Comparison of ENCODE assay signal across 10 mouse cellular contexts in genomic region chr1:134636684-134637083, GRCm38 (mm10). TPM values are rescaled to one million over a fixed set of nuclear protein-coding genes. Genes with fewer than 3 reads are reported as not detected.
DNase-seq lines count a peak whose midpoint lies in the region; ATAC-seq and TF ChIP-seq lines count a peak whose summit lies in the region.
"Had no signal": no experiment of that assay in that cellular context is flagged by ENCODE, and none has a peak within 500 bp of the region (broad histone marks: within the 10 kb centered on the region; RNA-seq: fewer than 3 reads in every experiment).

No protein-coding gene starts in this region.

- no peaks in the 10 kb centered on the region for H3K27me3 ChIP-seq in Patski
- no peaks in the 10 kb centered on the region for H3K27me3 ChIP-seq in forebrain, postnatal 0 days (ENCODE audit: insufficient read depth, low read length)
- H3K27me3 ChIP-seq in stomach, postnatal 0 days (ENCODE audit: control insufficient read depth, insufficient read depth, low read length): no peaks in the 10 kb centered on the region
- peaks cover 11% of the 10 kb centered on the region; the same call in 1 of the 2 replicates for H3K27me3 ChIP-seq in heart, embryonic 10.5 days (ENCODE audit: insufficient read depth, poor library complexity, severe bottlenecking)

- peak; percentile 65 for TF ChIP-seq CTCF in Patski (IDR thresholded peaks at IDR 0.05)
- peak; percentile 70 for TF ChIP-seq CTCF in forebrain, postnatal 0 days (IDR thresholded peaks at IDR 0.05; ENCODE audit: low read depth)
- peak; percentile 74 for TF ChIP-seq CTCF in stomach, postnatal 0 days (IDR thresholded peaks at IDR 0.05; ENCODE audit: low read depth)

- CTCF ChIA-PET in Patski (lab: Charles Lee): interaction anchor here (1.0 to 1.6 kb wide), 3 partner anchors 14 to 218 kb away, joined by 3 to 4 read pairs (median 4); no protein-coding TSS in a partner anchor

- peaks cover 21% of the 10 kb centered on the region for H3K36me3 ChIP-seq in forebrain, postnatal 0 days (ENCODE audit: insufficient read depth)
- peaks cover under 1% of the 10 kb centered on the region; the same call in 1 of the 2 replicates for H3K36me3 ChIP-seq in stomach, postnatal 0 days (ENCODE audit: control insufficient read depth, insufficient read depth, low read length)
- H3K36me3 ChIP-seq in heart, embryonic 10.5 days: peaks cover 23% of the 10 kb centered on the region

- in situ Hi-C loops in Patski (cut with MboI; ENCODE audit: low pct_unique_long_range_greater_than_20kb): no loop called here

- POLR2A ChIA-PET in Patski (lab: Charles Lee): no interaction called here

- no peak overlapping the region for H3K4me2 ChIP-seq in forebrain, postnatal 0 days (ENCODE audit: low read depth)
- H3K4me2 ChIP-seq in stomach, postnatal 0 days (replicated peaks; ENCODE audit: low read depth): no peak overlapping the region

- H3K9me3 ChIP-seq in forebrain, postnatal 0 days (ENCODE audit: low read length): no peaks in the 10 kb centered on the region
- H3K9me3 ChIP-seq in stomach, postnatal 0 days (ENCODE audit: control insufficient read depth, low read length): no peaks in the 10 kb centered on the region
- no peaks in the 10 kb centered on the region for H3K9me3 ChIP-seq in heart, embryonic 10.5 days

- H3K9ac ChIP-seq in forebrain, postnatal 0 days: no peak overlapping the region
- H3K9ac ChIP-seq in stomach, postnatal 0 days (ENCODE audit: low read length): no peak overlapping the region

- H3K4me3 ChIP-seq in forebrain, postnatal 0 days (ENCODE audit: low read depth, low read length): no peak overlapping the region
- H3K4me3 ChIP-seq in stomach, postnatal 0 days (ENCODE audit: low read depth, low read length): no peak overlapping the region
- no peak overlapping the region for H3K4me3 ChIP-seq in heart, embryonic 10.5 days

- intact Hi-C loops in heart, postnatal 10 days (cut with DNase I): loop anchor here (5.0 kb wide), 2 partner anchors 91 to 326 kb away; partner anchors contain the start of gene Ube2t

- no peak overlapping the region for H3K27ac ChIP-seq in forebrain, postnatal 0 days (ENCODE audit: low read depth, low read length)
- H3K27ac ChIP-seq in stomach, postnatal 0 days (replicated peaks): no peak overlapping the region
- H3K27ac ChIP-seq in heart, embryonic 10.5 days: no peak overlapping the region
- H3K27ac ChIP-seq: macrophage had no signal

- no peak for ATAC-seq in Patski
- peak; percentile 60 for ATAC-seq in forebrain, postnatal 0 days
- ATAC-seq in stomach, postnatal 0 days (ENCODE audit: low FRiP score, low TSS enrichment): peak; percentile 33; the same call in 1 of the 2 replicates

- 0 out of 2 replicates have a peak, but pooled peaks cover 5% of the 10 kb centered on the region for H3K4me1 ChIP-seq in forebrain, postnatal 0 days (ENCODE audit: insufficient read depth)
- no peaks in the 10 kb centered on the region for H3K4me1 ChIP-seq in stomach, postnatal 0 days (replicated peaks; ENCODE audit: control insufficient read depth, insufficient read depth)
- no peaks in the 10 kb centered on the region for H3K4me1 ChIP-seq in heart, embryonic 10.5 days

- 4% methylated on average over 3 of the region's 3 CpGs for WGBS in forebrain, postnatal 0 days
- WGBS in stomach, postnatal 0 days: 8% methylated on average over 3 of the region's 3 CpGs
- 8% methylated on average over 3 of the region's 3 CpGs for WGBS in heart, embryonic 10.5 days

- peak; percentile 21 to 56 for DNase-seq in heart, postnatal 10 days
- DNase-seq in heart, adult 8-10 months (ENCODE audit: low spot score): no peak
- DNase-seq in 416B (ENCODE audit: low read depth) (peak; percentile 55), Patski (ENCODE audit: low read depth, low spot score) (no peak)
- peak; percentile 59 for DNase-seq in forebrain, postnatal 0 days
- DNase-seq in lung, postnatal 14 days: peak; percentile 37
- peak; percentile 45 for DNase-seq in stomach, postnatal 0 days (ENCODE audit: low spot score)
- no peak for DNase-seq in heart, embryonic 10.5 days (ENCODE audit: low spot score)

- no peak for TF ChIP-seq EP300 in stomach, postnatal 0 days (optimal IDR thresholded peaks at IDR 0.05)

RNA-seq across cellular contexts. Expression of gene Syt2, which starts 9.8 kb away (rescaled TPM):
- under 1 TPM in 1 of 2 experiments, not detected in 1; 0.31 TPM for total RNA-seq in heart, postnatal 10 days (2021)
- under 1 TPM in 1 of 4 experiments, not detected in 3; 0.30 TPM for total RNA-seq in heart, adult 8-10 months (2022)
- polyA plus RNA-seq in Patski (2021): 0.37 TPM
- 1.1 and 1.3 TPM in 2 replicates for total RNA-seq in forebrain, postnatal 0 days (2014; rRNA removed)
- polyA plus RNA-seq in forebrain, postnatal 0 days (2015; fragmentation: Nextera tagmentation; extraction: Ambion mirVana): 1.2 and 1.6 TPM in 2 replicates
- 0.50 and 0.58 TPM in 2 replicates for polyA plus RNA-seq in stomach, postnatal 0 days (2015; fragmentation: Nextera tagmentation; extraction: Ambion mirVana)
- 0.12 and 0.29 TPM in 2 replicates for polyA plus RNA-seq in heart, embryonic 10.5 days (2016; fragmentation: Nextera tagmentation; extraction: Ambion mirVana)
- total RNA-seq: heart, adult 18-20 months had no signal
- polyA plus RNA-seq: macrophage had no signal

Comparison
In these comparisons a context has a peak if more than half of its experiments do, and no peak if none do; other contexts are left out.
1. DNase-seq: peak in heart, postnatal 10 days (2 of 2), 416B (single experiment), forebrain, postnatal 0 days (single experiment), lung, postnatal 14 days (single experiment) and stomach, postnatal 0 days (single experiment); none in heart, adult 8-10 months (single experiment), Patski (single experiment) and heart, embryonic 10.5 days (single experiment).
2. Peak in every context shown above with its lines, with median percentiles within 50 percentile points of each other: CTCF ChIP-seq.